Mouse (Mus musculus): ENCODE measurements around the gene Nqo1.
A peak's percentile ranks its signal among the peaks of the same experiment; 100 is the strongest.

Nqo1 gene

GRCm38 (mm10) chr8:107403038-107403781 lies at the start of gene Nqo1:
Gene Nqo1, minus strand, starts transcription at chr8:107403206.
- DNase-seq (ENCODE audit: low spot score in 2 of 2), result peak; percentile 34 to 37

- DNase-seq (ENCODE audit: low spot score in 2 of 2), result no peak
These were observed 48.5 kb upstream of the Nqo1 start for GRCm38 (mm10) chr8:107451414-107452066.

GRCm38 (mm10) chr8:107449655-107450054 lies 46.6 kb upstream of the Nqo1 start:
- DNase-seq (ENCODE audit: low spot score in 2 of 2), result no peak

- no peak for DNase-seq (ENCODE audit: low spot score in 2 of 2)
These were observed 46.1 kb upstream of the Nqo1 start for GRCm38 (mm10) chr8:107449130-107449529.

GRCm38 (mm10) chr8:107448382-107448889 lies 45.4 kb upstream of the Nqo1 start:
- DNase-seq (ENCODE audit: low spot score in 2 of 2), result no peak

- no peak for DNase-seq (ENCODE audit: low spot score in 2 of 2)
These were observed 44.7 kb upstream of the Nqo1 start for GRCm38 (mm10) chr8:107447713-107448112.

- no peak for DNase-seq (ENCODE audit: low spot score in 2 of 2)
These were observed 41.6 kb upstream of the Nqo1 start for GRCm38 (mm10) chr8:107444626-107445025.

- DNase-seq (ENCODE audit: low spot score in 2 of 2), result no peak
These were observed 37.0 kb upstream of the Nqo1 start for GRCm38 (mm10) chr8:107439880-107440625.

- no peak for DNase-seq (ENCODE audit: low spot score in 2 of 2)
These were observed 34.7 kb upstream of the Nqo1 start for GRCm38 (mm10) chr8:107437711-107438110.

GRCm38 (mm10) chr8:107436841-107437421 lies 33.9 kb upstream of the Nqo1 start:
- DNase-seq (ENCODE audit: low spot score in 2 of 2), result no peak

GRCm38 (mm10) chr8:107435962-107436831 lies 33.2 kb upstream of the Nqo1 start, which contains the start of gene Wwp2:
Gene Wwp2, plus strand, starts transcription at chr8:107436365.
- peak; percentile 80 to 83 for DNase-seq (ENCODE audit: low spot score in 2 of 2)

GRCm38 (mm10) chr8:107435421-107435961 lies 32.5 kb upstream of the Nqo1 start:
- no peak for DNase-seq (ENCODE audit: low spot score in 2 of 2)

GRCm38 (mm10) chr8:107430821-107431220 lies 27.8 kb upstream of the Nqo1 start:
- no peak for DNase-seq (ENCODE audit: low spot score in 2 of 2)

GRCm38 (mm10) chr8:107425230-107425597 lies 22.2 kb upstream of the Nqo1 start:
- DNase-seq (ENCODE audit: low spot score in 2 of 2), result no peak

GRCm38 (mm10) chr8:107424597-107425229 lies 21.7 kb upstream of the Nqo1 start, which contains the start of gene Nob1:
Gene Nob1, minus strand, starts transcription at chr8:107425051.
- peak; percentile 94 to 99 for DNase-seq (ENCODE audit: low spot score in 2 of 2)

- DNase-seq (ENCODE audit: low spot score in 2 of 2), result no peak
These were observed 21.2 kb upstream of the Nqo1 start for GRCm38 (mm10) chr8:107424176-107424575.

- DNase-seq (ENCODE audit: low spot score in 2 of 2), result no peak
These were observed 14.0 kb upstream of the Nqo1 start for GRCm38 (mm10) chr8:107417001-107417400.

GRCm38 (mm10) chr8:107413881-107414280 lies 10.9 kb upstream of the Nqo1 start:
- DNase-seq (ENCODE audit: low spot score in 2 of 2), result no peak

- no peak for DNase-seq (ENCODE audit: low spot score in 2 of 2)
These were observed 9.5 kb upstream of the Nqo1 start for GRCm38 (mm10) chr8:107412552-107412951.

- no peak for DNase-seq (ENCODE audit: low spot score in 2 of 2)
These were observed 8.4 kb upstream of the Nqo1 start for GRCm38 (mm10) chr8:107411391-107411790.

Data from thymus, postnatal 10 days (tissue).